Mouse (Mus musculus) hindbrain, embryonic 13.5 days (tissue): ENCODE results near the gene Gm20388. TPM values are rescaled to one million over a fixed set of nuclear protein-coding genes. Genes with fewer than 3 reads are reported as not detected.

ENCODE experiments used
- ATAC-seq: fragments of 200-750 bp; cut with Nextera tagmentation; 2 replicates; pipeline ENCODE4 v1.8.0; 2017; ENCODE audit warnings: moderate TSS enrichment; ENCODE audit not compliant: low FRiP score
- H3K27ac ChIP-seq: fragments of 300-500 bp; sonication (generic); 2 replicates; pipeline ENCODE4 v1.5.1; 2015; ENCODE audit warnings: inconsistent platforms, mild to moderate bottlenecking, moderate library complexity
- H3K27me3 ChIP-seq: fragments of 300-500 bp; sonication (generic); 2 replicates; pipeline ENCODE4 v1.6.1; 2015; ENCODE audit warnings: mild to moderate bottlenecking, inconsistent platforms
- H3K36me3 ChIP-seq: fragments of 300-500 bp; sonication (generic); 2 replicates; pipeline ENCODE4 v1.6.1; 2015; ENCODE audit warnings: mild to moderate bottlenecking, inconsistent platforms
- H3K4me1 ChIP-seq: fragments of 300-500 bp; sonication (generic); replicated peaks from 2 replicates; pipeline ENCODE4 v1.6.1; 2015; ENCODE audit warnings: inconsistent platforms
- H3K4me2 ChIP-seq: fragments of 300-500 bp; sonication (generic); 2 replicates; pipeline ENCODE4 v1.6.1; 2015; ENCODE audit warnings: inconsistent platforms, mild to moderate bottlenecking, moderate library complexity
- H3K4me3 ChIP-seq: fragments of 300-500 bp; sonication (generic); 2 replicates; pipeline ENCODE4 v1.5.1; 2015; ENCODE audit warnings: mild to moderate bottlenecking, inconsistent platforms
- H3K9ac ChIP-seq: fragments of 300-500 bp; sonication (generic); 2 replicates; pipeline ENCODE4 v1.6.1; 2015; ENCODE audit warnings: mild to moderate bottlenecking, inconsistent platforms
- H3K9me3 ChIP-seq: fragments of 300-500 bp; sonication (generic); 2 replicates; pipeline ENCODE4 v1.6.1; 2016; ENCODE audit warnings: inconsistent platforms
- WGBS: fragments of 180-500 bp; shearing (Covaris S2); methylation state at CpG from one replicate; pipeline ENCODE4 v1.1.7; 2015; 5-methylcytosine and 5-hydroxymethylcytosine counted together
- polyA plus RNA-seq: library from polyadenylated mRNA; unstranded; fragments of >200 nt; fragmentation: Nextera tagmentation; extraction: Ambion mirVana; gene quantifications from 2 replicates; pipeline ENCODE4 v1.2.1, GENCODE M21; 2015

The Gm20388 gene
- polyA plus RNA-seq, 1 experiment from 2014 or later: 1.9 TPM

GRCm38 (mm10) chr8:124250255-124250654 is 4339.6 kb downstream of the Gm20388 start:
- H3K4me1 ChIP-seq: peaks cover 36% of the 10 kb centered on the region
- WGBS: 37% methylated on average over 3 of the region's 3 CpGs
- H3K27ac ChIP-seq: peak overlapping the region; percentile 2; the same call in 1 of the 2 replicates

GRCm38 (mm10) chr8:124250785-124251184 is 4340.1 kb downstream of the Gm20388 start:
- Histone ChIP-seq H3K4me2 (no peak overlapping the region), H3K9me3 (no peaks in the 10 kb centered on the region), H3K9ac (no peak overlapping the region), H3K27me3 (no peaks in the 10 kb centered on the region), H3K4me3 (no peak overlapping the region), H3K27ac (peak overlapping the region; percentile 32; the same call in 1 of the 2 replicates), H3K36me3 (no peaks in the 10 kb centered on the region), H3K4me1 (peaks cover 41% of the 10 kb centered on the region)
- 18% methylated on average over 4 of the region's 4 CpGs for WGBS
- ATAC-seq: no peak

More at GRCm38 (mm10) chr8:124250255-124250654, 4339.6 kb downstream of the Gm20388 start:
- Histone ChIP-seq H3K9ac (no peak overlapping the region), H3K27me3 (no peaks in the 10 kb centered on the region), H3K9me3 (no peaks in the 10 kb centered on the region), H3K4me3 (no peak overlapping the region), H3K4me2 (no peak overlapping the region), H3K36me3 (peaks cover 2% of the 10 kb centered on the region; the same call in 1 of the 2 replicates)
- no peak for ATAC-seq

DNA sequence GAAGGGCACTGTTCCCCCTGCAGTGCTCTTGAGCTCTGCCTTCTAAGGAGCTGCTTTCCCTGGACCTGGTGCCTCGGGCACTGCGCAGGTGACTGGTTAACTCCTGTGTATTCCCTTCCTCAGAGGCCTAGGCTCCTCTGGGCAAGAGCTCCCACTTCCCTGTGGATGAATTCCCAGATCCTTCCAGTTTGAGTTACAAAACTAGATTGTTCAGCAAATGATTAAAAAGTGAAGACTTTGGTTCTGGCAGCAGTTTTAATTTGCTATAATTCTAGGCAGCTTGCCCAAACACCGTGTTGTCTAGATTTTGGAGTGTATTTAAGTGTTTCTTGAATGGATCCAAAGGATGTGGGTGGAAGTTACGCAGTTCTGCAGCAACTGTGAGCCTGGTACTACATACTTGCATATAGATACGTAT is 4341.9 kb downstream of the Gm20388 start:
- Histone ChIP-seq H3K9me3 (no peaks in the 10 kb centered on the region), H3K27ac (no peak overlapping the region), H3K4me3 (no peak overlapping the region), H3K36me3 (no peaks in the 10 kb centered on the region), H3K27me3 (no peaks in the 10 kb centered on the region), H3K4me1 (peaks cover 59% of the 10 kb centered on the region), H3K4me2 (no peak overlapping the region), H3K9ac (no peak overlapping the region)
- 91% methylated on average over 5 of the region's 5 CpGs for WGBS
- ATAC-seq: no peak

DNA sequence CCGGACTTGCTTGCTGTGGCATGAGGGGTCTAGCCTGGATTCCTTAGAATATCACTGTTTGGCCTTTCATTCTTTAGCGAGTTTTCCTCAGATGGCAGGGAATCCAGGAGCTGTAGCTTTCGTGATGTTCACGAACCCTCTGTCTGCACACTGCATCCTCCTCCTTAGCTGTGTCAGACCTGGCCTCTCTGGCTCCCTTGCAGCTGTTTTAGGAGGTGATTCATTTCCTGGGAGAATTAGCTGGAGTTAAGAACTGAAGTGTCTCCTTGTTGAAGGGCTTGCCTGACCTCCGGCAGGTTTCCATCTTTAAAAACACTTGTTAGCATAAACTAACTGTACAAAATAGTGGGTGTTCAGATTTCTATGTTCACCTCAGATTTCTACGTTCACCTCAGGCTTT is 4343.3 kb downstream of the Gm20388 start:
- 92% methylated on average over 6 of the region's 6 CpGs for WGBS
- H3K4me3 ChIP-seq: no peak overlapping the region
- no peak overlapping the region for H3K9ac ChIP-seq
- no peak overlapping the region for H3K4me2 ChIP-seq
- H3K27me3 ChIP-seq: no peaks in the 10 kb centered on the region
- no peaks in the 10 kb centered on the region for H3K9me3 ChIP-seq
- H3K27ac ChIP-seq: no peak overlapping the region
- no peak for ATAC-seq
- H3K36me3 ChIP-seq: no peaks in the 10 kb centered on the region
- H3K4me1 ChIP-seq: peaks cover 64% of the 10 kb centered on the region

GRCm38 (mm10) chr8:124256841-124257240 is 4346.2 kb downstream of the Gm20388 start:
- no peak overlapping the region for H3K4me3 ChIP-seq
- ATAC-seq: no peak
- no peaks in the 10 kb centered on the region for H3K27me3 ChIP-seq
- H3K4me1 ChIP-seq: peaks cover 71% of the 10 kb centered on the region
- H3K9ac ChIP-seq: peak overlapping the region; percentile 20; the same call in 1 of the 2 replicates
- H3K9me3 ChIP-seq: no peaks in the 10 kb centered on the region
- peak overlapping the region; percentile 78 for H3K27ac ChIP-seq
- no peak overlapping the region for H3K4me2 ChIP-seq
- no peaks in the 10 kb centered on the region for H3K36me3 ChIP-seq
- WGBS: 60% methylated on average over 9 of the region's 9 CpGs

DNA sequence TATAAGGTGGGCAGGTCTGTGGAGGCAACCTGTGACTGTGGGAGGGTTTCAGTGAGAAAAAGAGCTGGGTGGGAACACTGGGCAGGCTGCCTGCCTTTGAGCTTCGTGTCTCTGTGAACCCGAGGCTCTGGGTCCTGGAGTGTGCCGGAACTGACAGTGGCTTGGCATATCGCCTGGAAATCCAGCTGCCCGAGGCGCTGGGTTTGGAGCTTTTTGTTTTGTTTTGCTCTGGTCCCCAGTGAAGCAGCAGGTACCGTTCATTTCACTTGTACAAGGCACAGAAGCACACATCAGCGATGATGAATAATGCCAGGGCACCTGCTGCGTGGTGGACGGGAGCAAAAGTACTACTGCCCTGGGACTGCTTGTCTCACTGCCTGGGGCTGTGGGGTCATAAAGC is 4346.7 kb downstream of the Gm20388 start:
- 40% methylated on average over 10 of the region's 10 CpGs for WGBS
- peak; percentile 43 for ATAC-seq
- H3K4me3 ChIP-seq: no peak overlapping the region
- no peaks in the 10 kb centered on the region for H3K36me3 ChIP-seq
- H3K9ac ChIP-seq: peak overlapping the region; percentile 51; the same call in 1 of the 2 replicates
- no peaks in the 10 kb centered on the region for H3K27me3 ChIP-seq
- peak overlapping the region; percentile 78 for H3K27ac ChIP-seq
- 0 out of 2 replicates have a peak overlapping the region, but pooled peaks have one; percentile 8 for H3K4me2 ChIP-seq
- no peaks in the 10 kb centered on the region for H3K9me3 ChIP-seq
- peaks cover 76% of the 10 kb centered on the region for H3K4me1 ChIP-seq

- Histone ChIP-seq H3K36me3 (no peaks in the 10 kb centered on the region), H3K4me3 (no peak overlapping the region), H3K27ac (no peak overlapping the region), H3K9me3 (no peaks in the 10 kb centered on the region), H3K27me3 (no peaks in the 10 kb centered on the region), H3K4me2 (no peak overlapping the region), H3K9ac (no peak overlapping the region), H3K4me1 (peaks cover 85% of the 10 kb centered on the region)
- 89% methylated on average over 4 of the region's 4 CpGs for WGBS
- no peak for ATAC-seq
These were observed 4348.5 kb downstream of the Gm20388 start for GRCm38 (mm10) chr8:124259146-124259545.

- H3K4me1 ChIP-seq: peaks cover 93% of the 10 kb centered on the region
- H3K4me3 ChIP-seq: no peak overlapping the region
- no peaks in the 10 kb centered on the region for H3K9me3 ChIP-seq
- 70% methylated on average over 7 of the region's 7 CpGs for WGBS
- ATAC-seq: no peak
- H3K9ac ChIP-seq: no peak overlapping the region
- no peaks in the 10 kb centered on the region for H3K36me3 ChIP-seq
- no peak overlapping the region for H3K4me2 ChIP-seq
- 0 out of 2 replicates have a peak overlapping the region, but pooled peaks have one; percentile 30 for H3K27ac ChIP-seq
- no peaks in the 10 kb centered on the region for H3K27me3 ChIP-seq
These were observed 4349.3 kb downstream of the Gm20388 start for GRCm38 (mm10) chr8:124259925-124260324.

DNA sequence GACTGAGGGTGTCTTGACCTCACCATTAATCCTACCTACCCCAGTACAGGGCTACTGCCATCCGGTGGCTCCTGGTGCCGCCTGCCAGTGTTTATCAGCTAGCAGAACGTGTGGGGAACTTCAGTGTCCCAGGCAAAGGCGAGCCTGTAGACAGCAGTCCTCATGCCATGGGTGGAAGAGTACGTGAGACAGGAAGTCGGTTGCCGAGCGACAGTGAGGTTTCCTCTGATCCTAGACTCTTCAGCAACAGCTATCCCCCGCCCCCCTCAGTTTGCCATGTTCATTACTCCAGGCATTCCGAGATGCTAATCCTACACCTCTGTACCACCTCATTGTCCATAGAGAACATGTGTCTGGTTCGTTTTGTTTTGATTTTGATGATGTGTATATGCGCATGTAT is 4349.7 kb downstream of the Gm20388 start:
- WGBS: 60% methylated on average over 12 of the region's 12 CpGs
- Histone ChIP-seq H3K36me3 (no peaks in the 10 kb centered on the region), H3K27ac (0 out of 2 replicates have a peak overlapping the region, but pooled peaks have one; percentile 30), H3K4me3 (no peak overlapping the region), H3K4me2 (no peak overlapping the region), H3K4me1 (peaks cover 96% of the 10 kb centered on the region), H3K27me3 (no peaks in the 10 kb centered on the region), H3K9ac (no peak overlapping the region), H3K9me3 (no peaks in the 10 kb centered on the region)
- ATAC-seq: no peak

DNA sequence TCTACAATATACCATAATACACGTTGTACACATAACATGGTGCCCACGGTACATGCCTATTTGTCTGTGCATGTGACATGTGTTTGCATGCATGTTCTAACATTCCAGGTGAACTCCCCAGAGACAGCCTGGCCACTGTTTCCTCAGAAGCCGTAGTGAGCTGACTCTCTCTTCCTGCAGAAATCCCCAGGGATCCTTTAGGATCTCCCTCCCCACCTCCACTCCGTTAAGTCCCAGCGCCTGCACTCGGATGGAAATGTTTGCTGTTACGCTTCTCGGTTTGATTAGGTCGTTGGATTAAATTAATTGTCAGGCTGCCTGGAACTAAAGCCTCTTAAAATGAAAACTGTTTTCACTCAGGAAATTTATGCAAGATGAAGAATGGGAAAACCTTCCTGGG is 4352.4 kb downstream of the Gm20388 start:
- H3K27me3 ChIP-seq: no peaks in the 10 kb centered on the region
- WGBS: 32% methylated on average over 9 of the region's 9 CpGs
- H3K4me1 ChIP-seq: peaks cover 78% of the 10 kb centered on the region
- ATAC-seq: no peak
- peak overlapping the region; percentile 77 for H3K27ac ChIP-seq
- no peaks in the 10 kb centered on the region for H3K36me3 ChIP-seq
- H3K4me3 ChIP-seq: no peak overlapping the region
- H3K4me2 ChIP-seq: no peak overlapping the region
- H3K9me3 ChIP-seq: no peaks in the 10 kb centered on the region
- H3K9ac ChIP-seq: peak overlapping the region; percentile 26; the same call in 1 of the 2 replicates

GRCm38 (mm10) chr8:124264032-124264431 is 4353.4 kb downstream of the Gm20388 start:
- Histone ChIP-seq H3K4me3 (no peak overlapping the region), H3K4me2 (no peak overlapping the region), H3K27me3 (no peaks in the 10 kb centered on the region), H3K36me3 (no peaks in the 10 kb centered on the region), H3K4me1 (peaks cover 71% of the 10 kb centered on the region), H3K9me3 (no peaks in the 10 kb centered on the region), H3K27ac (peak overlapping the region; percentile 77), H3K9ac (0 out of 2 replicates have a peak overlapping the region, but pooled peaks have one; percentile 43)
- ATAC-seq: no peak
- WGBS: 85% methylated on average over 8 of the region's 8 CpGs

GRCm38 (mm10) chr8:124264671-124265070 is 4354.0 kb downstream of the Gm20388 start:
- Histone ChIP-seq H3K27ac (no peak overlapping the region), H3K9ac (0 out of 2 replicates have a peak overlapping the region, but pooled peaks have one; percentile 43), H3K4me2 (no peak overlapping the region), H3K4me3 (no peak overlapping the region), H3K4me1 (peaks cover 70% of the 10 kb centered on the region), H3K9me3 (no peaks in the 10 kb centered on the region), H3K27me3 (no peaks in the 10 kb centered on the region), H3K36me3 (no peaks in the 10 kb centered on the region)
- 82% methylated on average over 12 of the region's 12 CpGs for WGBS
- ATAC-seq: no peak

DNA sequence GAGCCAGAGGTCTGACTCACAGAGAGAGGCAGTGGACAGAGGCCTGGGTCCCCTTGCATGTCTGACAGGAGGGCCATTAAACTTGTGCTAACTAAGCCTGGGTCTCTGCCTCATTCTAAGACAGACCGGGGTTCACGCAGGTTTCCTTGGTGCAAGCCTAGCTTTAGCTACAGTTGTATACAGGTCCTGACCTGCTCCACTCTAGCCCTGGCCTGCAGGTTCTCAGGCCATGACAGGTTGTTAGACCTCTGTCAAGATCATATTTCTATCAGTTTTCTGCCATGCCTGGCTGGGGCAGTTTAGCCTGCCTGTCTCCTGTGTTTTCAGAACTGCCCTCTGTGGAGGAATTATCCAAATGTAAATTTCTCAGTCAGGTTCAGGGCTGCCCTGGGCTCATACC is 4354.5 kb downstream of the Gm20388 start:
- H3K9ac ChIP-seq: no peak overlapping the region; the same call in 1 of the 2 replicates
- H3K27me3 ChIP-seq: no peaks in the 10 kb centered on the region
- H3K4me3 ChIP-seq: no peak overlapping the region
- H3K4me1 ChIP-seq: peaks cover 71% of the 10 kb centered on the region
- 91% methylated on average over 2 of the region's 2 CpGs for WGBS
- ATAC-seq: no peak
- no peak overlapping the region for H3K27ac ChIP-seq
- H3K36me3 ChIP-seq: no peaks in the 10 kb centered on the region
- H3K9me3 ChIP-seq: no peaks in the 10 kb centered on the region
- no peak overlapping the region for H3K4me2 ChIP-seq
